Mouse (Mus musculus) CD4-positive helper T cell, adult 2 months (primary cell): ENCODE results near the gene Slc8a1.

Experiments
- DNase-seq: peaks from one replicate; pipeline ENCODE4 v3.0.0-alpha.2; 2012; ENCODE audit warnings: low read depth, missing footprints, low spot score

Gene Slc8a1

DNA sequence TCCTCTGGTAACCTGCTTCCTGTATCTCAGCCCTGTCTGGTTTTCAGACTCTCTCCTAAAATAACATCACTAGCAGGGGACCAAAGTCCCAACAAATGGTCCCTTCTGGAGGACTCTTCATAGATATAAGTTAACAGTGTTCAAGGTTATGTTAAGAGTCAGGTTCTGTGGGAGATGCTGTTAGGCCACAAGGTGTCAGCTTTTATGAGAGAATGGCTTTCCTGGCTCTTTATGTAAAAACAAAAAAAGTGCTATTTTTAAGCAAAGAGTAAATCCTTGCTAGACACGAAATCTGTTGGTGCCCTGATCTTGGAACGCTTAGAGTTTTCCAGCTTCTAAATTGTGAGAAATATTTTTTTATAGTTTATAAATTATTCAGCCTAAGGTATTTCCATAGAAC lies 377.6 kb downstream of the Slc8a1 start:
- DNase-seq: no peak

DNA sequence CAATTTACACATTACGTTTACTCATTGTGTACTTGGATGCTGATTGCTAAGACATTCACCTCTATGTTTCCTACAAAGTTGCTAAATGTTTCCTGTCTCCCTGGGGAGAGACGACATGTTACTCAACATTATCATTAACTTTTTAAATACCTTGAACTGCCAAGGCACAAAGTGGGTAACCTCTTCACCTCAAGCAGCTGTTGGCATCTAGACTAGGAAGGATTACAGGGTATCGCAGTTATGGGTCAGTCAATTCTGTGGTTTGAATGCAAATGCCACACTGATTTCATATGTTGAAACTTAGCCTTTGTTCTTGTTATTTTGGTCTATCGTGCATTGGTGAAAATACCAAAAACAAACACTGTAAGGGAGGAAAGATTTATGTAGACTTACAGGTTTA lies 378.1 kb downstream of the Slc8a1 start:
- DNase-seq: no peak

- DNase-seq: no peak
These were observed 402.0 kb downstream of the Slc8a1 start for GRCm38 (mm10) chr17:81336024-81336754.

- DNase-seq: no peak
These were observed 402.7 kb downstream of the Slc8a1 start for GRCm38 (mm10) chr17:81335526-81335925.
